Mouse (Mus musculus) bone marrow, adult 2 months (tissue): ENCODE data around the gene Rab3b.

Experiments used
- CTCF ChIP-seq: fragments of 200-500 bp; IDR thresholded peaks from 2 replicates; pipeline ENCODE4 v1.5.1; 2011; ENCODE audit warnings: low read length, control low read depth; ENCODE audit not compliant: control insufficient read depth, insufficient read depth
- POLR2A ChIP-seq: fragments of 200-500 bp; IDR thresholded peaks from 2 replicates; pipeline ENCODE4 v1.6.1; 2011; ENCODE audit warnings: low read depth, mild to moderate bottlenecking, control low read depth, low read length, borderline replicate concordance; ENCODE audit not compliant: control insufficient read depth

DNA sequence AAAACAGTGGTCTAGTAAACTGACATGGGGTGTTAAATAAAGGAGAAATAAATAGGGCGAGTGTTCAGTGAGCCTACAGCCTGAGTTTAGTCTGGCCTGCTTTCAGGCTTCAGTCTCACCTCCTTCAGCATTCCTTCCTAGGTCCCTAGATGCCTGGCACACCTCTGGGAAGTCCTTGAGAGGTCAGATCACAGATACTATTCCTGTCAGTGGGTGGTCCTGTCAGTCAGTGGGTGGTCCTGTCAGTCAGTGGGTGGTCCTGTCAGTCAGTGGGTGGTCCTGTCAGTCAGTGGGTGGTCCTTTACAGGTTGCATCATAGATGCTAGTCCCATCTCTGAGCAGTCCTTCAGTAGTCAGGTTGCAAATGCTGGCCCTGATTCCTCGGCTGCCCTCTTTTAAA lies 110.6 kb downstream of the Rab3b start:
- TF ChIP-seq CTCF (no peak), POLR2A (no peak)
